Mouse (Mus musculus): ENCODE measurements around the gene Dynlt1b.
"Not testable (repeated sequence)": the region's sequence is repeated elsewhere in the genome, so short reads cannot be mapped to it uniquely, and the experiment has no call there.

Dynlt1b gene

DNA sequence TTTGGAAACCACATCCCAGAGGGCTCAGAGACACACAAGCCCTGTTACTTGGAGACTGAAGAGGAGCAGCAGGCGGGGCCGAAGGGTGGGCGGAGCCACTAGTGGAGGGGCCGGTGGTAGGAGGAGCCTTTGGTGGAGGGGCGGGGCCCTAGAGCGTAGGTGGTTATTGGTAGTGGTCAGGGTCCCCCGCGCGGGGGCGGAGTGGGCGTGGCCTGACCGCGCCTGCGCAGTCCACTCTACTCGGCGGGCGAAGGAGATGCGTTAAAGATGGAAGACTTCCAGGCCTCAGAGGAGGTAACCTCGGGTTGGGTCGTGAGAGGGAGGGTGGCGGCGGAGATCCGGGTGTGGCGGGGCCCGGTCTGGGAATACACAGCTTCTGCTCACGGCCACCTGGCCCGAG lies at the start of gene Dynlt1b:
Gene Dynlt1b, plus strand, starts transcription at position 168 of the 400 bp plus-strand sequence.
- DNase-seq (ENCODE audit: low read depth, low spot score): peak; percentile 100

DNA sequence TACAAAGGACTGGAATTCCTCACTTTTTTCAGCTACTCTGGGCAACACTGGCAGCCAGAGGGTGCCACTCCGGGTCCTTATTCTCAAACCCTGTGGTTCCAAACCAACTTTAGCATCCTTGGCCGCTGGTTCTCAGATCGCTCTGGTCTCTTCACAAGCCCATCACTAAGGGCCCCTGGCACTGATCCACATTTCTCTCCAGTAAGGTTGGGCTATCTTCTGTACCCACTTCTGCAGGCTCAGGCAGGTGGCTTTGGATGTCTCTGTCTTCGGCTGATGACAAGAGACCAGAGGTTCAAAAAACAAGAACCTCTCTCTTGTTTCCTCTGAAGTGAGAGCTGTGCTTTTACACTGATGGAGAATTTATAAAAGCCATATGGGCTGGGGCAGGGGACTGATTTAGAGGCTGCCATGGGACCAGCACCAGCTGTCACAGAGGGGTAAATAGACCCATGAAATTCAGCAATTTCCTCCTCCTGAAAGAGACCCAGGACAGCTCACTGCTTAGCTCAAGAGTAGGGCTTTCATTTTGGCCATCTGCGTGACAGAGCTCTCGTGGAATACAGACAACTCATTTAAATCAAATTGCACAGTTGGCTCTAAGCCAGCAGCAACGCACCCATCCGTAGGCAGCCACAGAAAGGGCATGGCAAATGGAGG lies 49.6 kb upstream of the Dynlt1b start:
- not testable (repeated sequence) for DNase-seq (ENCODE audit: low read depth, low spot score)

DNA sequence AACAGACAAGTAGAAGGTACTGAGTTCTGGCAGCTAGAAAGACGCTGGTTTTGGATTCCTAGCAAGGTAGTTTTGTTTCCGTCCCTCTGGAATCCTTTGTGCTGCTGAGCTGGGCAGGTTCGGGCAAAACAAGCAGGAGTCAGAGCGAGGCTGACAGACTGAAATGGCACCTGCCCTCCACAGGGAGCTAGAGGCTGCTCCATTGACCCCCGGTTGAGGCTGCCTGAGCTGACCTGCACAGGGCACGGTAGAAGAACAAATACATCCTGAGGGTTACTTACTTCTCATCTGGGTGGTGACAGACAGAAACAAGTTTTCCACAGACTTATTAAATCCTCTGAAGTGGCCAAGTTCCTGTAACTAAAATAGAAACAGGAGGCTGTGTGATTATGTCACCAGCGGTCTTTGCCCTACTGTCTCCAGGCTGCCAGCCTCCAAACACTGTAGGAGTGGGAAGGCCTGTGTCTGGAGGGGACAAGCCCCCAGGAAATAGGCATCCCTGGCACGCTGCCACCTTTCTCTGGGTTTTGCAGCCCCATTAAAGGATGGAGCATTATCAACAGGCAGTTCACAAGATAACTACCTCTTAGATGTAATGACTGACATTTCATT lies 48.7 kb upstream of the Dynlt1b start:
- DNase-seq (ENCODE audit: low read depth, low spot score): not testable (repeated sequence)

DNA sequence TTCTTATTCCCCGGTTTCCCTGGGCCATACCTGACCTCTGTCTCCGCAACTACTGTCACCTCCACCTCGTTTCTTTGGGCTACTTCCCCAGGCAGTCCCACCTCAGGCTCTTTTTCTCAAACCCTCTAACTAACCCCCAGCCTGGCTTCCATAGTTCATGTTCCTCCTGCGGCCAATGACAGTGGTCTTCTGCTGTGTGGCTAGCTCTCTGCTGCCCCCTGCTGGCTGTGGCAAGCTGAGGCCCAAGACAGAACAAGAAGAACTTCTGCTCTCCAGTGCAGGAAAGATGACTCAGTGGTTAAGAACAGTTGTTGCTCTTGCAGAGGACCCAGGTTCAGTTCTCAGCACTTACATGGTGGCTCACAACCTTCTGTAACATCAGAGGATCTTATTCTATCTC lies 43.0 kb upstream of the Dynlt1b start:
- not testable (repeated sequence) for DNase-seq (ENCODE audit: low read depth, low spot score)

DNA sequence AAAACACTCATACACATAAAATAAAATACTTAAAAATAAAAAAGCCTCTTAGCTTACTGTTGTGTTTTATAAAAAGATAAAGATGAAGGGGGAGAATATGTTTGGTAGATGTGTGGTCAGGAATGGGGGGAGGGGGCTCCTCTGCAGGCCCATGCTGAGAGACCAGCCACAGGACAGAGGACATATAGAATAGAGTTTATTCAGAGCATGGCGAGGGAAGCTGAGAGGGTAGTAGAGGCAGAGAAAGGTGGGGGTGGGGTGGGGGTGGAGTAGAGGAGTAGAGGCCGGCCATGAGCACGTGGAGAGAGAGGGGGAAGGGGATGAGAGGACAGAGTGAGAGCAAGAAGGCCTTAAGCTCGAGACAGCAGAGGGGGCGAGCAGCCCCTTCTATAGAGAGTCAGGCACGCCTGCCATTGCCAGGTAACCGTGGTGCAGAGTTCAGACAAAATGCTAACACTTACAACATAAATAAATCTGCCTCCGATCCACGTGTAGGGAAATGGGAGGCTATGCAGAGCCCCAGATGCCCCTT lies 42.5 kb upstream of the Dynlt1b start:
- DNase-seq (ENCODE audit: low read depth, low spot score): not testable (repeated sequence)

DNA sequence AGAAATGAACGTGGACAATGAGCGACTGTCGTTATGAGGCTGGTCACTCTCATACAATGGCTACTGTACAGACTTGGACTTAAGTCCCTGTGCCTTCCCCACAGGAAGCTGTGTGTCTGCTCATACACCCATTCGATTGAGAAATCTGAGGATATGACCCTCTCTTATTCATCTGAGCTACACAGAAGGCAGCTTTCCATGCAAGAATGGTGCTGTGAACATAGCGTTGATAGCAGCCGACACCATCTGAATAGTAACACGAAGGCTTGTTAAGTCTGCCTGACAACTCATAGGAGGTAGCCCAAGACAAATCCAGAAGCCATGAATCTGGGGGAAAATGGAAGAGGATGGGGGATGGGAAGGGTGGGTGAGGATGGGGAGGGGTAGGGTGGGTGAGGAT lies 40.4 kb upstream of the Dynlt1b start:
- not testable (repeated sequence) for DNase-seq (ENCODE audit: low read depth, low spot score)

DNA sequence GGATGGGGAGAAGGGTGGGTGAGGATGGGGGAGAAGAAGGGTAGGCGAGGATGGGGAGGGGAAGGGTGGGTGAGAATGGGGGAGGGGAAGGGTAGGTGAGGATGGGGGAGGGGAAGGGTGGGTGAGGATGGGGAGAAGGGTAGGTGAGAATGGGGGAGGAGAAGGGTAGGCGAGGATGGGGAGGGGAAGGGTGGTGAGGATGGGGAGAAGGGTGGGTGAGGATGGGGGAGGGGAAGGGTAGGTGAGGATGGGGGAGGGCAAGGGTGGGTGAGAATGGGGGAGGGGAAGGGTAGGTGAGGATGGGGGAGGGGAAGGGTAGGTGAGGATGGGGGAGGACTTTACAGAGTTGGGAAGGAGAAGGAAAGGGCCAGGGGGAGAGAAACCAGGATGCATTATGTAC lies 39.2 kb upstream of the Dynlt1b start:
- peak; percentile 58 for DNase-seq (ENCODE audit: low read depth, low spot score)

DNA sequence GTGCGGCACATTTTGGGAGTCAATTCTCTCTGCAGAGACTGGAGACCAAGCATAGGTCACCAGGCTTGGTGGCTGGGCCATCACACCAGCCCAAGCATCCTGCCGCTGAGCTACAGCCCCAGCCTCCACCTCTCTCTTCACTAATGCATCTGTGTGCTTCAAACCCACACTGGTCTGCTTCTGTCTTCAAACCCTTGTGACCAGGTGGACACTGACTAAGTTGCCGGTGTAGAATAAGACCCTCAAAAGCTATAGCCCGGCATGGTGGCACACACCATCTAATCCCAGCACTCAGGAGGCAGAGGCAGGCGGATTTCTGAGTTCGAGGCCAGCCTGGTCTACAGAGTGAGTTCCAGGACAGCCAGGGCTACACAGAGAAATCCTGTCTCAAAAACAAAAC lies 38.2 kb upstream of the Dynlt1b start:
- DNase-seq (ENCODE audit: low read depth, low spot score): peak; percentile 10

DNA sequence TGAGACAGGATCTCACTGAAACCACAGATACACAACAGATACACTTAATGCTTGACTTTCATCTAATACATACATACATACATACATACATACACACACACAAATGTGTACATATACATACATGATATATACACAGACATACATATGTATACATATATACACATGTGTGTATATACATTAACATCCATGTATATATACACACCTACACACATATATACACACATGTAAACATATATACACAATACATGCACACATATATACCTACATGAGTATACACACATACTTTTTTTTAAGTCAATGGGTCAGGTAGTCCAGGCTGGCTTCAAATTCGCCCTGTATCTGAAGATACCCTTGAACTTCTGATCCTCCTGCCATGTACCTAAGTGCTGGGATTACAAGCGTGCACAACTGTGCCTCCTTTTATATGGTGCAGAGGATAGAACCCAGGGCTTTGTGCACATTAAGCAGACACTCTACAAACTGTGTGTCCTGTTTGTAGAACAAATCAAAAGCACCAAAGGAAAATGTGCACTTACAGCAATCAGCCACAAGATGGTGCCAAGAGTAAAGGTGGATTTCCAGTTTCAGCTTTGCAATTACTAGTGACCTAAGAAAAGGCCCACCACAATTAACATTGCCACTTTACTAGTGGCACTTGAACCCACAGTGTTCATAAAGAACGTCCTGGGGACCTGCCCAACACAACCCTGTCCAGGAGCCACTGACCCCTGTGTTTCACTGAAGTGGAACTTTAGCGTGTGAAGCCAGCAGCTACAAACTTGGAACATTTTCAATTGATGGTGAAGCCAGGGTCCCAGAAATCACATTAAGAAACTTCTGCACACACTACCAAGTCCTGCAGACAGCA lies 37.2 kb upstream of the Dynlt1b start:
- not testable (repeated sequence) for DNase-seq (ENCODE audit: low read depth, low spot score)

DNA sequence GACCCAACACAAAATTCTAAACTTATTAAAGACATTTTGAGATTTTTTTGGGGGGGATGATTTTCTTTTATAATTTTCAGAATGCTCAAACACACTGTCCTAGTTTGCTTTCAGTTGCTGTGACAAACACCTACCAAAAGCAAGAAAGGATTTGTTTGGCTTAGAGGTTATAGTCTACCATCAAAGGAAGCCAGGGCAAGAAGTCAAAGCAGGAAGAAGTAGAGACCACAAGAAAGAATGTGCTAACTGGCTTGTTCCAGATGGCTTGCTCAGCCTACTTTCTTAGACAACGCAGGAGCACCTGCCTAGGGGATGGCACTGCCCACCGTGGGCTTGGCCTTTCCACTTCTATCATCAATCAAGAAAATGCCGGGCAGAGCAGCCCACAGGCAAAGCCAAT lies 31.8 kb upstream of the Dynlt1b start:
- DNase-seq (ENCODE audit: low read depth, low spot score): not testable (repeated sequence)

DNA sequence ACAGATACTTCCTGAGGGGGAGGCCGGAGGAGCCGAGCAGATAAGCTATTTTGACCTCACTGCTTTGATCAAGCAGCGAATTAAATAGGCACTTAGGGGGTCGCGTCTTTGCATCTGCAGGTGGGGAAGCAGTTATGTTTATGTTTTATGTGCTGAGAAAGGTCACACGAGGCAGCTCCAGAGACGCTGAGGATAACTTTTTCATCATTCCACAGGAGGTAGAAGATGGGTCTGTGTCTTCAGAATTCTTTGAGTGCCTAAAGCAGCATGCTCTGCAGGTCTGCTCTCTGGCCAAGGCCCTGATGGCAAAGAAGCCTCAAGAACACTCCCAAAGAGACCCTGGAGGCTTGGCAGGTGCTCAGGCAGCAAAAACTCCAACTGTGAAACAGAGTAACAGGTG lies 31.1 kb upstream of the Dynlt1b start:
- DNase-seq (ENCODE audit: low read depth, low spot score): not testable (repeated sequence)

DNA sequence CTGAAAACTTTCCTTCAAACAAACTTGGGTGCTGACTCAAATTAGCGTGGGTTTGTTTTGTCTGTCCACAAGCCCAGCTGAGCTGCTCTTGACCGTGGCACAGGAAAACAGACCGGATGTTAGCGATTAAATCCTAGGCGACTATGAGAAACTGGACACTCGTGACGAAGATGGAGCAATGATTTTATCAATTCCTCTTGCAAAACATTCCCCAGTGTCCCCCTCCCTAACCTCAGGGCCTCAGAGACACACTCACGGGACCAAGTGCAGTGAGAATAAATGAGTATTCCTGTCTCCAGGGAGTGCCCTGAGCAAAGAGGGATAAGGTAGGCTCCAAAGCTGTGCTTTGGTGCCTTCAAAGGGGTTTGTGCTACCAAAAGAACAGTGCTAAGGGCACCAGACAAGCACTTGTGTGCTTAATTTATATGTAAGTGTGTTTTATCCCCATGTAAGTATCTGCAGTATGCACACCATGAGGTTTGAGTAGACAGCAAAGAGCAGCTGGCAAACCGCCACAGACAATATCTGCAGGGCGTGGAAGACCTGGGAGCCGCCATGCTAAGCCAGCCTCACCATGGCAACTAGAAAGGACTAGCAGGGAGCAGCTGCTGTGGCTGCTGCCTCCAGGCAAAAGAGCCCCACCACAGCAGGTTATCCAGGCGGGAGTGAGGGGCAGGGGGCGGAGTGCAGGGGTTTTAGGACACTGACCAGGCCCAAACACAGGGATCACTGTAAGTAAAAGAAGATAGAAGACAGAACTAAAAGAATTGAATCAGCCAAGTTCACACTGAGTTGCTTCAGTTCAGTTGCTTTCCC lies 30.4 kb upstream of the Dynlt1b start:
- DNase-seq (ENCODE audit: low read depth, low spot score): peak; percentile 15

DNA sequence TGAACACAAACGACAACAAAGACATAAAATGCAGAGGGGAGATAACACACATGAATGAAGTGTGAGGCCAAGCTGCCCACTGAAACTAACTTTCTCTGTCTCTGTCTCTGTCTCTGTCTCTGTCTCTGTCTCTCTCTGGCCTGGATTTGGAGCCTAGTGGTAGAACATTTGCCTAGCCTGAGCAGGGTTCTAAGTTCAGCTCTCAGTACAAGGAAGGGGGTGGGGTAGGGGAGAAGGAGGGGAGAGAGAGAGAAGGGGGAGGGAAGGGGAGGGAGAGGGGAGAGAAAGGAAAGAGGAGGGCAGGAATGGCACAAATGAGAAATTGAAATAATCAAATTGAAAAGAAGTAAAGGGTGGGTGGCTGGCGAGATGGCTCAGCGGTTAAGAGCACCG lies 29.8 kb upstream of the Dynlt1b start:
- DNase-seq (ENCODE audit: low read depth, low spot score): not testable (repeated sequence)

DNA sequence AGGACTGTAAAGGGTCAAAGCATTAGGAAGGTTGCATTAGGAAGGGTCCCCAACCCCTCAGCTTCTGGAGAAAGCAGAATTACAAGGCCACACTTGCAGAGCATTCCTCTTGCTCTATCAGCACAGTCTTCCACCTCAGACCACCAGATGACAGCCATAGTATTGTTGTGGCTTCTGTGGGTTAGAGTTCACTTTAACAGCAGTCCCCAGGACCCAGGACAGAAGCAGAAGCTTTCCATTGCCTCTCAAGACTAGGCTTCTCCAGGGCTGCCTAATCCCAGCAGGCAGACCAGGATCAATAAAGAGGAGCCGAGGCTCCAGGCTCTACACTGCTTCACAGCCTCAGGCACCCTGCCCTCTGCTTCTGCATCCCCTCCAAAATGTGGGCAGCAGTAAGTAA lies 25.4 kb upstream of the Dynlt1b start:
- not testable (repeated sequence) for DNase-seq (ENCODE audit: low read depth, low spot score)

DNA sequence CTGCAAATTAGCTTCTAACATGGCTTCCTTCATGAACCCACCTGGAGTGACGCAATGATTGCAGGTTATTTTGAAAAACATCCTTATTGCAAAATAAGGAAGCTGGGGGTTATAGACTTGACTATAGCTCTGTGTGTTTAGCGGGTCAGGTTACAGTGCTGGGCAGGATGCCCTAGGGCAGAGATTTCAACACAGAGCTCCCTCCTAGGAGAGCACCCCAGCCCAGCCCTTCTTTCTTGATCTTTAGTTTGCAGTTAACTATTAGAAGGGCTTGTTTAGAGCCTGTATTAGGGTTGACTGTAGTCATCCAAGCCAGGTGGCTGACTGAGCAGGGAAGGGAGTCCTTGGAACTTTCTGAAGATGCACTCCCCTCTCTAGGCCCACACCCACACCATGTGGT lies 22.9 kb upstream of the Dynlt1b start:
- DNase-seq (ENCODE audit: low read depth, low spot score): not testable (repeated sequence)

DNA sequence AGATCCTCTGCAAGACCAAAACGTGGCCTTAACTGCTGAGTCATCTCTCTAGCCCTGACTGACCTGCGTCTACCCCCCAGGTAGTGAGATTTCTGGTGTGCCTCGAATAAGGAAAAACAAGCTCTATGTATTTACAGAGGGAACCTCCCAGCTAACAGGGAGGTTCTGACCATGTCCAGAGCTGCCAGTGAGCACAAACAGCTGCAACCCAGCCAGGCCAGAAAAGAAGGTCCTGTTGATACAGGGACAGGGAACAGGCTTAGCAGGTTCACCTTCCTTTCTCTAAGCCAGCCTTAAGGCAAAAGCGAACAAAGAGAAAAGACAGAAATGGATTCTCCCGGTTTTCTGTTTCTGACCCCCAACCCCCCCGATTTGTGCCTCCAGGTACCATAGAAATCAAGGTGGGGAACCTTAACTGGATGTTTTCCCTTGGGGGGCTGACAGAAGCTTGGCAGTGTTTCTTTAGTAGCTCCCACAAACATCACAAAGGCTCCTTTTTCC lies 19.1 kb upstream of the Dynlt1b start:
- DNase-seq (ENCODE audit: low read depth, low spot score): peak; percentile 15

DNA sequence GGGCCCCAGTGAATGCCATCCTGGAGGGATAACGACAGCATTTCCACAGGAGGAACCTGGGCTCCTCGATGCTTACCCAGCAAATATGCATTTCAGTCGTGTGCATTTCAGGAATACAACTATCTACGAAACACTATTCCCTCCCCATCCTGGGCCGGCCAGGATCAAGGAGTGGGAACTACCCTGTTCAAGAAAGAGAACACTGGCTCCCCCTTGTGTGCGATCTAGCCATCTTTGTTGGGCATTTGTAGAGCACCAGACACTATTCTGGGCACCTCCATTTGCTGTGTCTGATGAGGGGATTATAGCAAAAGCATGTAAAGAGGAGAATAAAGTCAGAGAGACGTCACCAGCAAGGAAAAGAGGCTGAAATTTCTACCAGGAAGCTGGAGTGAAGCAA lies 12.8 kb upstream of the Dynlt1b start:
- not testable (repeated sequence) for DNase-seq (ENCODE audit: low read depth, low spot score)

DNA sequence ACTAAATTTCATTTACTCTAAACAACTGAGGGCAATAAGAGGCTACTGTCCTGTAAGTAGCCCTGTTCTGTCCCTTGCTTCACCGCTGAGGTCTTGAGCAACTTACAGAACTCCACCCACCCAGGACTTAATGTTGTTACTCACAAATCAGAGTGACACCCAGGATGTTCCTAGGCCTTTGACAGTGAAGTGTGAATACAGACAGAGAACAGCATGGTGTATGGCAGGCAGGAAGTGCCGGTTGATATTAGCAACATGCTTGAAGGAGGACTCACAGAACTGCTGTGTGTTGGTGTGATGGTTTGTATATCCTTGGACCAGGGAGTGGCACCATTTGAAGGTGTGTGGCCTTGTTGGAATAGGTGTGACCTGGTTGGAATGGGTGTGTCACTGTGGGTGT lies 9.4 kb upstream of the Dynlt1b start:
- DNase-seq (ENCODE audit: low read depth, low spot score): not testable (repeated sequence)

DNA sequence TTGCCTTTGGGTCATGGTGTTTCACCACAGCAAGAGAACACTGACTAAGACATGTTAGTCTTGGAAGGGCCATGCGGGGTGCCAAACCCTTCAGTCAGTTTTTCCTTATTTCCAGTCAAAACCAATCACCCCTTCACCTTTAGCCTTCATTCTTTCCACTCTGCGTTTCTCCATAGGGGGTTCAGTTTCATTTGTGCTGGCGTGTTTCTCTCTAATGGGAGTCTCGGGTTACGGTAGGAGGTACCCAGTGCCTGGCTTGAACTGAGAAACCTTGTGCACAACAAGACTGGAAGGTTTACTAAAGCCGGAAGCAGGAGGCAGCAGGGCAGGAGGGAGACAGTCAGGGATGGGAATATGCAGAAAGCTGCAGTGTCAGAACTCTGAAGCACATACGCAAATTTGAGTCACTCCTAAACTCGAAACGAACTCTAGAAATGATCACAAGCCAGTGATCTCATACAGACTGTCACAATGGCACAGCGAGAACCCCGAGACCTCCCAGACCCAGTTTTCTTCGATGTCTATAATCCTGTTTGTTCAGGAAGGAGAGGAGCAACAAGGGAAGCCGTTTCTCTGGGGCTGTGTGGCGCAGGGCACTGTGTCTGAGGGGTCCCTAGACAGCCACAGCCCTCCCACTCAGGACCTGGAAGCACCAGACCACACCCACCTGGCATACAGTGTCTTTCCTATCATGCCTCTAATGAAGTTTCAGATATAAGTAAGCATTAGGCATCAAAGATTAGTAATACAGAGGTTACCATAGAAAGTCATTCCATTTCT lies 8.2 kb upstream of the Dynlt1b start:
- peak; percentile 45 for DNase-seq (ENCODE audit: low read depth, low spot score)

DNA sequence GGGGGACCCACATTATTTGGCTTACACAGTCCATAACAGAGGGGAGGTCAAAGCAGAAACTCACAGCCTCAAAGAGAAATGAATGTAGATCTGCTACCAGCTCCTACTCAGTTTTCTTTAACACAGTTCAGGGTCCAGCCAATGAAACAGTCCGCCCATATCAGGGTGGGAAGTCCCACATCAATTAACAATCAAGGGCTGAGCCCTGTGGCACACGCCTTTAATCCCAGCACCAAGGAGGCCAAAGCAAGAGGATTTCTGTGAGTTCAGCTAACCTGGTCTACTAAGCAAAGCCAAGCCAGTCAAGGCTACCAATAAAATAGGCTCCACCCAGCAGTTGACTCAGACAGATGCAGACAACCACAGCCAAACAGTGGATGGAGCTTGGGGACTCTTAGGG lies 7.5 kb upstream of the Dynlt1b start:
- DNase-seq (ENCODE audit: low read depth, low spot score): peak; percentile 64

All from ZHBTc4 (cell line).